Mouse (Mus musculus) forebrain, embryonic 16.5 days (tissue): ENCODE measurements around the gene Nckap5. TPM values are rescaled to one million over a fixed set of nuclear protein-coding genes. Genes with fewer than 3 reads are reported as not detected.

Source experiments
- ATAC-seq: fragments of 200-750 bp; cut with Nextera tagmentation; 2 replicates; pipeline ENCODE4 v1.8.0; 2017; ENCODE audit warnings: mild to moderate bottlenecking, moderate library complexity
- H3K27ac ChIP-seq: fragments of 300-500 bp; sonication (generic); 2 replicates; pipeline ENCODE4 v1.5.1; 2014; ENCODE audit warnings: low read length, control low read depth
- H3K27me3 ChIP-seq: fragments of 300-500 bp; sonication (generic); replicated peaks from 2 replicates; pipeline ENCODE4 v1.6.1; 2014; ENCODE audit warnings: low read length; ENCODE audit not compliant: control insufficient read depth, insufficient read depth
- H3K36me3 ChIP-seq: fragments of 300-500 bp; sonication (generic); 2 replicates; pipeline ENCODE4 v1.6.1; 2014; ENCODE audit not compliant: control insufficient read depth, insufficient read depth
- H3K4me1 ChIP-seq: fragments of 300-500 bp; sonication (generic); replicated peaks from 2 replicates; pipeline ENCODE4 v1.6.1; 2014; ENCODE audit warnings: low read length; ENCODE audit not compliant: control insufficient read depth, insufficient read depth
- H3K4me2 ChIP-seq: fragments of 300-500 bp; sonication (generic); 2 replicates; pipeline ENCODE4 v1.6.1; 2014; ENCODE audit warnings: mild to moderate bottlenecking, low read length, control low read depth
- H3K4me3 ChIP-seq: fragments of 300-500 bp; sonication (generic); replicated peaks from 2 replicates; pipeline ENCODE4 v1.5.1; 2014; ENCODE audit warnings: mild to moderate bottlenecking, low read length, control low read depth
- H3K9ac ChIP-seq: fragments of 300-500 bp; sonication (generic); replicated peaks from 2 replicates; pipeline ENCODE4 v1.6.1; 2014; ENCODE audit warnings: low read depth, low read length, control low read depth
- H3K9me3 ChIP-seq: fragments of 300-500 bp; sonication (generic); 2 replicates; pipeline ENCODE4 v1.6.1; 2016; ENCODE audit warnings: low read length; ENCODE audit not compliant: control insufficient read depth
- WGBS: fragments of 180-500 bp; shearing (Covaris S2); extraction: QIAGEN DNeasy Blood & Tissue Kit; methylation state at CpG from one replicate; pipeline ENCODE4 v1.1.7; 2014; 5-methylcytosine and 5-hydroxymethylcytosine counted together
- polyA plus RNA-seq: library from polyadenylated mRNA; unstranded; fragments of >200 nt; fragmentation: Nextera tagmentation; extraction: Ambion mirVana; gene quantifications from 2 replicates; pipeline ENCODE4 v1.2.1, GENCODE M21; 2015

Gene Nckap5
- polyA plus RNA-seq, 1 experiment from 2014 or later: 27.2 TPM

GRCm38 (mm10) chr1:125974649-125975048 lies 856.0 kb downstream of the Nckap5 start:
- H3K4me3 ChIP-seq: no peak overlapping the region
- no peaks in the 10 kb centered on the region for H3K27me3 ChIP-seq
- ATAC-seq: no peak
- H3K27ac ChIP-seq: no peak overlapping the region
- H3K4me1 ChIP-seq: peaks cover under 1% of the 10 kb centered on the region; the same call in 1 of the 2 replicates
- no peak overlapping the region for H3K9ac ChIP-seq
- no peaks in the 10 kb centered on the region for H3K9me3 ChIP-seq
- 84% methylated on average over 3 of the region's 3 CpGs for WGBS
- H3K4me2 ChIP-seq: no peak overlapping the region
- no peaks in the 10 kb centered on the region for H3K36me3 ChIP-seq

GRCm38 (mm10) chr1:125971933-125972332 lies 858.7 kb downstream of the Nckap5 start:
- ATAC-seq: peak; percentile 75
- no peaks in the 10 kb centered on the region for H3K9me3 ChIP-seq
- no peak overlapping the region for H3K9ac ChIP-seq
- H3K27me3 ChIP-seq: no peaks in the 10 kb centered on the region
- H3K4me1 ChIP-seq: no peaks in the 10 kb centered on the region; the same call in 1 of the 2 replicates
- no peak overlapping the region for H3K4me2 ChIP-seq
- H3K4me3 ChIP-seq: no peak overlapping the region
- H3K27ac ChIP-seq: no peak overlapping the region
- H3K36me3 ChIP-seq: no peaks in the 10 kb centered on the region
- 8% methylated on average over 6 of the region's 6 CpGs for WGBS

GRCm38 (mm10) chr1:125967671-125968070 lies 862.9 kb downstream of the Nckap5 start:
- Histone ChIP-seq H3K36me3 (no peaks in the 10 kb centered on the region), H3K9me3 (no peaks in the 10 kb centered on the region), H3K4me1 (no peaks in the 10 kb centered on the region; the same call in 1 of the 2 replicates), H3K4me2 (no peak overlapping the region), H3K9ac (no peak overlapping the region), H3K27ac (no peak overlapping the region), H3K27me3 (no peaks in the 10 kb centered on the region), H3K4me3 (no peak overlapping the region)
- 82% methylated on average over 6 of the region's 6 CpGs for WGBS
- ATAC-seq: no peak

- no peaks in the 10 kb centered on the region for H3K36me3 ChIP-seq
- no peak overlapping the region for H3K4me3 ChIP-seq
- H3K4me2 ChIP-seq: no peak overlapping the region
- no peak overlapping the region for H3K9ac ChIP-seq
- peaks cover 2% of the 10 kb centered on the region; the same call in 1 of the 2 replicates for H3K4me1 ChIP-seq
- no peaks in the 10 kb centered on the region for H3K9me3 ChIP-seq
- H3K27ac ChIP-seq: no peak overlapping the region
- 92% methylated on average over 3 of the region's 3 CpGs for WGBS
- no peak for ATAC-seq
- no peaks in the 10 kb centered on the region for H3K27me3 ChIP-seq
These were observed 879.6 kb downstream of the Nckap5 start for GRCm38 (mm10) chr1:125951026-125951425.

GRCm38 (mm10) chr1:125949076-125949475 lies 881.5 kb downstream of the Nckap5 start:
- ATAC-seq: no peak
- no peak overlapping the region for H3K4me2 ChIP-seq
- no peak overlapping the region for H3K27ac ChIP-seq
- H3K36me3 ChIP-seq: no peaks in the 10 kb centered on the region
- WGBS: 67% methylated on average over 6 of the region's 6 CpGs
- H3K27me3 ChIP-seq: no peaks in the 10 kb centered on the region
- no peaks in the 10 kb centered on the region for H3K9me3 ChIP-seq
- peaks cover 6% of the 10 kb centered on the region; the same call in 1 of the 2 replicates for H3K4me1 ChIP-seq
- no peak overlapping the region for H3K4me3 ChIP-seq
- no peak overlapping the region for H3K9ac ChIP-seq

- ATAC-seq: peak; percentile 55; the same call in 1 of the 2 replicates
These were observed 885.5 kb downstream of the Nckap5 start for GRCm38 (mm10) chr1:125945136-125945535.

GRCm38 (mm10) chr1:125943305-125943704 lies 887.3 kb downstream of the Nckap5 start:
- no peak for ATAC-seq
- H3K27me3 ChIP-seq: no peaks in the 10 kb centered on the region
- H3K9ac ChIP-seq: no peak overlapping the region
- WGBS: 94% methylated on average over 1 of the region's 1 CpGs
- no peak overlapping the region for H3K4me2 ChIP-seq
- H3K36me3 ChIP-seq: no peaks in the 10 kb centered on the region
- H3K9me3 ChIP-seq: no peaks in the 10 kb centered on the region
- H3K4me1 ChIP-seq: peaks cover 4% of the 10 kb centered on the region; the same call in 1 of the 2 replicates
- no peak overlapping the region for H3K27ac ChIP-seq
- no peak overlapping the region for H3K4me3 ChIP-seq

More at GRCm38 (mm10) chr1:125945136-125945535, 885.5 kb downstream of the Nckap5 start:
- no peak overlapping the region for H3K9ac ChIP-seq
- no peaks in the 10 kb centered on the region for H3K36me3 ChIP-seq
- H3K4me1 ChIP-seq: peaks cover 6% of the 10 kb centered on the region; the same call in 1 of the 2 replicates
- H3K27ac ChIP-seq: no peak overlapping the region
- WGBS: 45% methylated on average over 9 of the region's 9 CpGs
- no peaks in the 10 kb centered on the region for H3K9me3 ChIP-seq
- no peak overlapping the region for H3K4me3 ChIP-seq
- H3K27me3 ChIP-seq: no peaks in the 10 kb centered on the region
- H3K4me2 ChIP-seq: no peak overlapping the region

GRCm38 (mm10) chr1:125925486-125925885 lies 905.1 kb downstream of the Nckap5 start:
- no peak overlapping the region for H3K27ac ChIP-seq
- H3K4me3 ChIP-seq: no peak overlapping the region
- no peaks in the 10 kb centered on the region for H3K27me3 ChIP-seq
- H3K36me3 ChIP-seq: no peaks in the 10 kb centered on the region
- no peaks in the 10 kb centered on the region; the same call in 1 of the 2 replicates for H3K9me3 ChIP-seq
- H3K4me1 ChIP-seq: no peaks in the 10 kb centered on the region
- no peak overlapping the region for H3K9ac ChIP-seq
- no peak for ATAC-seq
- 91% methylated on average over 10 of the region's 10 CpGs for WGBS
- no peak overlapping the region for H3K4me2 ChIP-seq

GRCm38 (mm10) chr1:125923062-125923461 lies 907.5 kb downstream of the Nckap5 start:
- H3K4me1 ChIP-seq: no peaks in the 10 kb centered on the region
- no peak overlapping the region for H3K4me2 ChIP-seq
- H3K36me3 ChIP-seq: no peaks in the 10 kb centered on the region
- H3K9me3 ChIP-seq: no peaks in the 10 kb centered on the region
- no peak overlapping the region for H3K4me3 ChIP-seq
- WGBS: 59% methylated on average over 2 of the region's 2 CpGs
- H3K27ac ChIP-seq: no peak overlapping the region
- H3K9ac ChIP-seq: no peak overlapping the region
- no peak for ATAC-seq
- no peaks in the 10 kb centered on the region for H3K27me3 ChIP-seq

- no peak for ATAC-seq
- Histone ChIP-seq H3K4me3 (no peak overlapping the region), H3K9ac (no peak overlapping the region), H3K4me1 (no peaks in the 10 kb centered on the region), H3K9me3 (no peaks in the 10 kb centered on the region), H3K4me2 (no peak overlapping the region), H3K36me3 (no peaks in the 10 kb centered on the region), H3K27ac (no peak overlapping the region), H3K27me3 (no peaks in the 10 kb centered on the region)
- WGBS: 96% methylated on average over 3 of the region's 3 CpGs
These were observed 909.9 kb downstream of the Nckap5 start for GRCm38 (mm10) chr1:125920696-125921095.
